Mouse (Mus musculus) right cerebral cortex, postnatal 36 days (tissue): ENCODE measurements at regions not wholly inside any gene's neighbourhood (a gene's known extent, or its start where the extent isn't known, plus 50 kb on each side); places are given as distances from the start of the nearest gene placed in this dataset.
"Not testable (repeated sequence)": the region's sequence is repeated elsewhere in the genome, so short reads cannot be mapped to it uniquely, and the experiment has no call there.

Experiments
- DNase-seq, 2 experiments: peaks; one replicate each; pipeline ENCODE4 v3.0.0; 2022; ENCODE audit warnings: low spot score in 2 of 2, mixed read lengths in 1 of 2

DNA sequence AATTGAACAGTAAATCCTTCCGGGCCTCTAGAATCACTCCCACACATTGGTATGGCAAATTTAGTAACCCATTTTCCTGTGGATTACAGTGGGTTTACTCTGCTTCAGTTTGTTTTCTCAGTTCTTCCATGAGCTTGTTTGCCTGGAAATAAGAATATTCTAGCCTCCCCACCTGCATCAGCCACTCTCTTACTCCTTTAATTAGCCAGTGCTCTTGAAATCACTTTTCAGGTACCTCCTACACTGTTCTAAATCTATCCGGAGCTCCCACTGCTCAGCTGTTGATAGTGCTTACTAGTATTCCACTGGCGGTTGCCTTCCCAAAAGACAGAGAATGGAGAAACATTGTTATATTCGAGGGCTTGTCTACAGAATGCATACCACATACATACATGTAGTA lies 167.1 kb downstream of the Htr7 start:
- DNase-seq, result peak in 1 of 2 experiments; percentile 20

DNA sequence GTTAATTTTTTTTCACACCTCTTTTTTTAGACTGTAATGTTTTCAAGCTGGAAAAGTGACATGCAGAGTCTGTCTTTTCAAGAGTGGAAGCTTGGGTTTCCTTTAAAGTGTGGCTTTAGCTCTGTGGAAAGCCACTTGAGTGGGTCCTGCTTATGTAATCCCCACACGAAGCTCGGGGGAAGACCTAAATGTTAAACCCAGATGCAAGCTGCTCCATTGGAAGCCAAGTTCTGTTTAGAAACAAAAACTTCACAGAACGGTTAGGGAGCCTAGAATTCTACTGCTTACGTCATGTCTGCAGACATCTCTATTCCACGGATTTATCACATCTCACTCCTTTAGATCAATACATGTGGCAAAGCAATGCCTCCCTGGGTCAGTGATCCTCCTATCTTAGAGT lies 171.0 kb downstream of the Htr7 start:
- DNase-seq, result peak in 1 of 2 experiments; percentile 2

DNA sequence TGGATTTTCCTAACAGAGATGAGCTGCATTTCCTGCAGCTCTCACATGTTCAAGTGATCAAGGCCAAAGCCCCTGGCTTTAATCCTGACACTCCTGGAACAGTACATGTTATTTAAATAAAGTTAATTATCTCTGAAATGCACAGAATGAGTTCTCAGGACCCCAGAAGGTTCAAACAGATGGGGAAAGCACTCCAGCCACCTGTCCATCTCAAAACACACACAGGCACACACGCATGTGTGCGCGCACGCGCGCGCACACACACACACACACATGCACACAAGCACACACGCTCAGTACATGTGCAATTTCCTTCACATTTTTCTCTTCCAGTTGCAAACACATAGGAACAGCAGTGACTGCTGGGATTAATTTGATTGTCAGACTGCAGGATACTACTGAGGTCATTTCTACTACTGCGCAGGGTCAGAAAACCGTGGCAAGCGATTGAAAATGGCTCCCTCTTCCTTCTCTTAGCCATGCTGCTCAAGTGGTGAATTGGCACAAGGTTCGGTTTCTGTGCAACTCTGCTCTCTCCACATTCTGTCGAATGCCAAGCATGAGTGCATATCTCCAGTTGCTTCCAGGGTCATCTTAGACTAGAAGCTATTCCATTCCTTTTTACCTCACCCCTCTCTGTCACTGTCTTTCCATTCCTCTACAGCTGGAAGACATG lies 175.4 kb downstream of the Htr7 start:
- DNase-seq, result no peak

DNA sequence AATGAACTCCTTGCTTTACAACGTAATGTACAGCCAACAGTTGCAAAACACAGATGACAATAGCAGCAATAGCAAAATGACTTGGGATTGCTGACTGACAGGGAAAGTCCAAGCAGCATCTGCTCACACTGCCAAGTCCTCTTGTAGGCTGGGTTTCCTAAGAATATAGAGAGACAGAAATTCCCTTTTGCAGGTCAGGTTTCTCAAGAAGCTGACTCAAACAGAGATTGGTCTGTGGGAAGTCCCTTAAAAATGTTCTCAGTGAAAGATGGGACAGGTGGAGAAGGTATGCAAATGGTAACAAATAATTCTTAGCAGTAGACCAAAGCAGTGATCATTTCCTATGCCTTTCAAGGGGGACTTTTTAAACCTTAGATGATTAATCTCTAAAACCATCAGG lies 181.8 kb downstream of the Htr7 start:
- DNase-seq, result no peak

DNA sequence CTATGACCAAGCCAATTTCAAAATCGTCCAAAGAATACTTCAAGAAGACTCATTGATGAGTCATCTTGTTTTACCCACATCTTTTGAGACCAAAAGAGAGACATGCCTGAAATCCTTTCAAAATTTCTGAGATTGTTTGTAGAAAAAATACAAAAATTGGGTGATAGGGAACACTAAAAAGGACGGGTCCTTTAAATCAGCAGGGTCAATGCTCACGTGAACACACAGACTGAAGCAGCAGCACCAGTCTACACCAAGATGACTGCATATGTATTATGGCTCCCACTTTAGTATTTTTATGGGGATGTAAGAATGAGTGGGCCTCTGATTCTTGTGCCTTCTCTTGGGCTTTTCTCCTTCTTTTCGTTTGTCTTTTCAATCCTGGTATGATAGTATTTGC lies 186.6 kb downstream of the Htr7 start:
- DNase-seq, result no peak

DNA sequence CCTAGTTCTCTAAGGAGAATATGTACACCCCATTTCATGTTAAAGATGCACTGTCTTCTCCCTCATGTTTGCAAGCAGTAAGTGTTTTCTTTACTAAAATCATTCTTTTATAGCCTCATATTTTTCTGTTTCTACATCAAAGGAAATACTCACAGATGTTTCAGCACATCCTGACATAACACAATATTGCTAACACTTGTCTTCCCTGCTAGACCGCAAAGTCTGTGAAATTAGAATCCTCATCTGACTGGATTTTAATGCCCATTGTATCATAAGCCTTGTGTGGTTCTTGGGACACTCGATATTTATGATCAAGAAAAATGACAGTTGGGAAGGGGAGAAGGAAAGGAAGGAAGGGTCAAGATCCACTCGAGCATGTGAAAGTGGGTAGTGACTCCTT lies 188.8 kb downstream of the Htr7 start:
- no peak for DNase-seq

DNA sequence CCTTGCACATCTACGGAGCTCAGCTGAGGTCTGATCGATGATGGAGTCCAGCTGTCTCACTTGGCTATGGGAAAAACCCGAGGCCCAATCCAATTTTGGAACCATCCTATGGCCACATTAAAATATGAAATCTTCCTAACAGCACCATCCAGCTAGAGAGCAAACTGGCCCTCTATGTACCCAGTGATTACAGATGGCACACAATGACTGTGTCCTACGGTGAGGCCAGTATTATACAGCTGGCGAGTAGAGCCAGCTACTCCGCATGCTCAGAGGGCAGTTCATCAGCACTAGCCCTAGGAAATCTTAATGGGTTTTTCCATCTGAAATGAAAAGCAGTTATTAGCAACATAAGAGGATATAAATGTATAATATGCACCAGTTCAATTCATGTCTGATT lies 194.3 kb downstream of the Htr7 start:
- no peak for DNase-seq

DNA sequence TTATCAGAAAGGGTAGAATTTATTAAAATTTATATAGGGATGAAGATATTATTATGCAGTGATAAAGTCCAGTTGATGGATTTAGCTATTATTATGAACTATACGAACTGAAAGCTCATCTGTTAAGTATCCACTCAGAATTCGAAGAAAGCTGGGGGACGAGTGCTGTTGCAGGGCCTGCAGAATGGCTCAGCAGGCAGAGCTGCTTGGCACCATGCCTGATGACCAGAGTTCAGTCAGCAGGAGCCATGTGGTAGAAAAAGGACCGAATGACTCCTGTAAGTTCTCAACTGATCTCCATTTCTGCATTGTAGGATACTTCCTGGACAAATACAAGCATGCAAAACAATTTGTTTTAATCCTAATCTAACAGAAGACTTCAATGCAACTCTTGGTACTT lies 195.9 kb downstream of the Htr7 start:
- DNase-seq, result no peak

DNA sequence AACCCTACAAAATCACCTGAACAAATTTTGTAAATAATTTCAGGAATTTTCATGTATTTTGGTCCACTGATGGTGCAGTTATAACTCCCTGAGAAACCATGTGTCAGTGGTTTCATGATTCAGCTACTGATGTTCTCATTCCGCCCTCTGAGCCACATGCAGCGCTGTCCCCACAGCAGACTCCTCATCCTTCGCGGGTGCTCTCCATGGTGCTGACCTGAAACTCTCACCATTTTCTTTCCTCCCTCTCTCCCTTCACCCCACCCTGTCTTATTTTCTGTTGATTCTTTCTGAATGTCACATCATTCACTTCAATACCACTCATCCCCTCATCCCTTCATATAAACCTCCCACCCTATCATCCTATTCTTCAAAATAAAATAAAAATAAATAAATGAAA lies 224.3 kb downstream of the Htr7 start:
- DNase-seq, result no peak

DNA sequence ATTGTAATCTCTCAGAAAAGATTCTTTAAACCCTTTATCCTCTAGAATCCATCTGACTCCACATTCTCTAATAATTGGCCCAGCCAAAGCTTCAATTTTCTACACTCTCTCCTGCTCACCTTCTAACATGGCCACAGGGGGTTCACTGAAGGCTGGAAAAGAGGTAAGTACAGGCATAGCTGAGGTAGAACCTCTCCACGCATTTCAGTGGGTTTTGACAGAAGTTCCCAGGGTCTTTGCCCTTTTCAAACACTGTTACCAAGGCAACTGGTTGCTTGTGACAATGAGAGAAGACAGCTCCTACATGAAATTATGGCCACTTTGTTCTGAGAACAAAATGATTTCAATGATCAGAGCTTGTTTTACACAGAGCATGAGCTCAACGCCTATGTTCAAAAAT lies 231.2 kb downstream of the Htr7 start:
- no peak for DNase-seq

DNA sequence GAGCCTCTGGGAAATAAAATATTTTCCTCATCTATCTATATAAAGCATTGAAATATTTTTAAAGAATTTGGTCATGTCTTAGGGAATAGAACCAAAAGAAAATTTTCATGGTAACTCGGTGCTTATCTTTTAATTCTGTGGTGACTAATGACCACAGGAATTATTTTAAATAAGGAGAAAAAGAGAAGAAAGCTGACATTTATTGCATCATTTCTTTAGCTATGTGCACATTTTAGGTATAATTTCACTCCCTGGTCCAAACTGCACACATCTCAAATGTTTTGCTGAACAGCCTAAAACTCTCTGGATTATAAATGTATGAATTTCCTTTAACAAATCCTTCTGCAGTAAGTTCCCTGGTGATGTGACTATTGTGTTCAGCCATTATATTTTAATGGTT lies 237.7 kb downstream of the Htr7 start:
- DNase-seq, result no peak

DNA sequence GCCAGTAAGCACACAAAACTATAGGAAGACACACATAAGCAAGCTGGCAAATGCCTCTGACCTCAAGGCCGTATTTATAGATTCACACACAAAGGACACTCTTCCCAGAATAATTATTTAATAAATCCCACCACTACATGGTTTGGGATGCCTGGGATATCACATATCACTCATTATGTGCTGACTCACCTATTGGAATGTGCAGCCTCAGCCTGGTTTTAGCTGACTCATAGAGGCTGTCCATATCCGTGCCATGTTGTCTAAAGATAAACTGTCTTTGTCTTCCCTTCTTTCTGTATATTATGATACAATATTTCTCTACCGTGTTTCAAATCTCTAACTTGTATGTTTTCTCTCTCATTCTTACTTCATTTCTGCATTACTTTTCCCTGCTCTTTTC lies 262.6 kb downstream of the Htr7 start:
- no peak for DNase-seq

DNA sequence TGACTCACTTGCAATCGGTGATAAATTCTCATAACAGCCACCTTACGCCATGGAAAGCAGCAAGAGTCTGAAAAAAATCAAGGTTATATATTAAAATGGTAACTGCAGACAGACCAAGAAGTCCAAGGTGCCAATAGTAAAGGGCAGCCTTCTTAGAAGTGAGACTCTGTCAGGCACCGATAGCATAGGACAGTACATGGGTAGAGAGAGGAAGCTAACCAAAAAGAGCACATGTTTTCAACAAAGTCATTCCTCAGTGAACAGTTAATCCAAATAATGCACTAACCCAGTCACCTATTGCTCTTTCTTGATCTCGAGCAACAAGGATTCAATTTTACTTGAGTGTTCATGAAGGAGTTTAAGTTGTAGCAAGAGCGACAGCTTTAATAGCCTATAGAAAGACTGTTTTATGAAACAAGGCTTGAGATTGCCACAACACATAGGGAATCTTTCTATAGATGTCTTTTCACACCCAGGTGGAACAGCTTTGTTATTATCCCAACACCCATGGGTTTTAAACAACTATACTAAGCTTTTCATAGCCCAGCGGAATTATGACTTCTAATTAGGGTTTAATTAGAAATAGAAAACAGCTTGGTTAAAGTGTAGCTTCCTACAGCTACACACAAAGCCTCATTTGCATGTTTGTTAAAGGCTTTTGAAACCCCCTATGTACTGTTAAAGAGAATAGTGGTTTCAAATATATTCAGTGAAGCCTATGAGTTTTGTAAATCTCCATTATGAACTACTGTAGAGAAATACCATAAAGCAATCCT lies 269.9 kb downstream of the Htr7 start:
- DNase-seq, result no peak

DNA sequence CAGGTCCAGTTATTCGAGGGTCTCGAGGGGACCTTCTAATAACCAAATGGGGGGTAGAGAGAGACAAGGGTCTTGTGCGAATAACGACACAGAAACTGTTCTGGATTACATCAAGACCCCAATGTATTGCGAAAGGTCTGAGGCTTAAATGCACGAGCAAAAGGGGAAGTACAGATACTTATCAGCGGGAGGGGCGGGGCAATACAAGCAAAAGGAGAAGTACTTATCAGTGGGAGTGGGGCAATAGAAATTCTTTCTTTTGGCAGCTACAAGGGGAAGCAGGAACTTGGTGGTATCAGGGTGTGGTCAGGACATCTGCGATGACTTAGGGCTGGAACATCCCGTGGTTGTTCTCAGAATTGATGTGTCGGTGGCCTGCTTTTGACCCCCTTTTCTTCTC lies 295.6 kb downstream of the Htr7 start:
- DNase-seq, result not testable (repeated sequence)

DNA sequence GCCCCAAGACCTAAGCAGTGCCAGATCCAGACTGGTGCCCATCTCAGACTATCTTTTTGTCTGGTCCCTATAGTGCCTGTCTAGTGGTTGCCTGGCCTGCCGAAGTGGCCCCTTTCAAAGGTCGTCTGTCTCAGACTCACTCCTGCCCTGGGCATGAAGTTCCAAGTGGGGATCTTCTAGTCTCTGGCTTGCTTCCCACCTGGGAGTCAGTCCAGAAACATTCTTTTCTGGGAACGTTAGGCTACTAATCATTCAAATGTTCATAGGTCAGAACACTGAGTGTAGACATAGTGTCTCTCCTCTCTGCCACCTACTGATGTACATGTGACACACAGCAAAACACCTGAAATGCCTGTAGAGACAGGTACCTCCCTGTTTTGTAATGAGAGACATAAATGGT lies 297.6 kb downstream of the Htr7 start:
- DNase-seq, result no peak

DNA sequence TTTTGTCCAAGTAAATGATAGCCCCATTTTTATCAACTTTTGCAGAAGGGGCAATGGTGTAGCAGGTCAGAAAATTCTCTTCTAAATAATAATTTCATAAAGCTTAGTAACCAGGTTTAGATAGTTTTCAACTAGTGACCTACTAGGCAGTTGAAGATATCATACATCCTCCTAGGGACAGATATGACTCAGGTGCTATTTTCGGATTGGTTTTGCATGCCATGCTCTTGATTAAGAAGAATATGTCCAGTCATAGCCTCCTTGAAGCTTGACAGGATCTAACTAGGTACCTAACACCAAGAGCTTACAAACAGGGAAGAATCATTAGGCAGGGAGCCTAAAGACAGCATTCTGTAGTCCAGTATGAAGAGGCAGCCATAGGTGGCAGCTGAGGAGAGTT lies 301.8 kb downstream of the Htr7 start:
- DNase-seq, result no peak

DNA sequence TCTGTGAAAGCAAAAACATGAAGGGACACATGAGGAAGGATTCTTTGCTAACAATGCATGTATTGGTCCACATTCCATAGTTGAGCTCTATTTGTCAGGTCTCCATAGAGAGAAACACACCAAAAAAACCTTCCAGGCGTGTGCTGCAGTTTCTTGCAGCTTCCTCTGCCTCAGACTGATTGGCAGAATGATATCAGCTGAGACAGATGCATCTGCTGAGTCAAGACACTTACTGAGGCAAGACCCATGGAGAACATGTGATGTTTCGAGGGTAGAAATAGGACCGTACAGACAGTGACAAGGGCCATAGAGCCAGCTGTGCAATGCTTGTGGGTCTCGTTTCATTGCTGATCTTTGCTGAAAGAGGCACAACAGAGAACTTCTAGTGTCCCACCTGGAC lies 321.6 kb downstream of the Htr7 start:
- no peak for DNase-seq

DNA sequence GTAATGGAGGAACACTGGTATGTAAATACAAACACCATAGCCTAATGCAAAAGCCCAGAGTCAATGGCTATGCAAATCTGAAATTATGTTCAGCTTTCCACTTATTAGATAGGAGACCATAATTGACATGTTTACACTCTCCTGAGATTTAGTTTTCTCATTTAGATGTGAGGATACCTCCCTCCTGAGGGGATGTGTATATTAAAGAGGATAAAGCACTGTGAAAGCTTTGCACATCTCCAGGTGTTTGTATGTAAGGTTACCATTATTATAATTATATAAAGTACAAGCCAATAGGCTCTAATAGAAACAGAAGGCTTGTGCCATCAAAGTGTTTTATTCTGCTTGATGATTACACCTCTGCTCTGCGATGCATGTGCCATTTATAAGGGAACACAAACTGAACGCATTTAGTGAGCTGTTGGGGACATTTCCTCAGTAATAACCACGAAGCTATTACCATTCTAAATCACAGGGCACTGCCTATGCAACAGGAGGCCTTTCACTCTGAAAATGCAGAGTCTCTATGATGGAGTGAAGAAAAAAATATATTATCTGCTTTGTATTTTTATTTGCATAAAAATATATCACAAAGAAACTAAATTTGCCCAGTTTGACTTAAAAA lies 328.8 kb downstream of the Htr7 start:
- DNase-seq, result no peak
